Mouse (Mus musculus): ENCODE measurements around the gene Nup50. TPM values are rescaled to one million over a fixed set of nuclear protein-coding genes. Genes with fewer than 3 reads are reported as not detected.

Gene Nup50
- total RNA-seq, 2 experiments from 2014 or later, result 41.0 to 45.8 TPM

DNA sequence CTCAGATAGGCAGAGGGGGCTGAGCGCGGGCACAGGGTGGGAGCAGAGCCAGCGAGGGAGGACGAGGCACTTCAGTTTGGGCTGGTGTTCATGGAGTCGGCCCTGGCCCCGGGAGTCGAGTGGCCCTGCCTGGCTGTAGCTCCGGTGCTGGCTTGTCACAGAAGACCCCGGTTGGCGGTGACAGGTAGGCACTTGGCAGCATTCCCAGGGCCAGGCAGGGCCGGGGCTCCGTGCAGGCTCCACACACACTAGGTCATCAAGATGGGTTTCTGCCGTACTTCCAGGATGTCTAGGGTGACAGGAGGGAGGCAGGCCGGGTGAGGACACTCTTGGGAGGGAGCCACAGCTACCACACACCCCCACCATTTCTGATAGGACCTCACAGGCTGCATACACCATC, 25.8 kb downstream of the Nup50 start:
- no peak for DNase-seq (ENCODE audit: low spot score in 2 of 2)

DNA sequence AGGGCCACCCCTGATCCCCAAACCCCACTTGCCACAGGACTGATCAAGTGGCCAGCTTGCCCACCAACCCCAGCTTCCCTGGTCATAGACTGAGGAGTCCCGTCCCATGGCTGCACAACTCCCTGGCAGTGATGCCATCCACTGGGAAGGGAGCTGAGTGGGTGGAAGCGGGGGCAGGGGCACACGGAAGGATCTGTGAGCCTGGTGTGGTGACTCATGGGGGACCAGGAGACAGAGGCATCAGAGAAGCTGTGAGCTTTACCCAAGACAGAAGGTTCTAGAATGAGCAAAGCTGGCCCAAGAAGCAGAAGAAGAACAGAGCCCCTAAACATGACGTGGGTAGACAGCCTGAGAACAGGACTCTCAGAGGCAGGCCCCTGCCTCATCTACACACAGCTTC, 26.8 kb downstream of the Nup50 start:
- DNase-seq (ENCODE audit: low spot score in 2 of 2), result no peak

DNA sequence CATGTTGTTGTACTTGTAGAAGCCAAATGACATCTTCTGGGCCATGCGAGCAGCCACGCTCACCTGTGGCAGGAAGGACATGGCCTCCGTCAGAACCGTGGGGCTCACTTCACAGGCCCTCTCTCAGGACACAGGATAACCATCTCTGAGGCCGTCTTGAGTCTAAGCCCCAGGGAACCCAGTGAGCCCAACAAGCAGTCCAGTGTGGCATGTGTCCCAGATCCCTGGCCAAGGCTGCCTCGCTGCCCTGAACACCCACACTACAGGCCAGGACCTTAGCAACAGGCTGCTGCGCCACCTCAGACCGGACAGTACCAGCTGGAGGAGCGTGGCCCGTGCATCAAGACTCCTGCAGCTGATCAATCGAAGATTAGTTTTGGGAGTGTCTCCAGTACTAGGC, 30.0 kb downstream of the Nup50 start:
- no peak for DNase-seq (ENCODE audit: low spot score in 2 of 2)

DNA sequence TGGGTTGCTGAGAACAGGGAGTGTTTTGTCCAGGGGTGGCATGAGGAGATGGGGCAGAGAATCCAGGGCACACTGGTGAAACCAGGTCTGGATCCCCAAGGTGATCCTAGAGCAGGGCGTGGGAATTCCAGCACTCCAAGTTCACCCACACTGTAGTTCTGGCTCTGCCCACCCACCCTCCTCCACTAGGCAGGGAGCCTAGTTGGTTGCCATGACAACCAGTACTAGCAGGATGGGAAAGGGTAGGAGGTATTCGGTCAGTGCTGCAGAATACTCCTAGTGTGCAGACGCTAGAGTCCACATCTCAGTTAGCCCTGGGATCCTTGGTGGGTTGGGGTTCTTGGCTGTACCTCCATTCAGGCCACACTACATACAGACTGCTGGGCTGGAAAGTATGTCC, 34.6 kb downstream of the Nup50 start:
- no peak for DNase-seq (ENCODE audit: low spot score in 2 of 2)

DNA sequence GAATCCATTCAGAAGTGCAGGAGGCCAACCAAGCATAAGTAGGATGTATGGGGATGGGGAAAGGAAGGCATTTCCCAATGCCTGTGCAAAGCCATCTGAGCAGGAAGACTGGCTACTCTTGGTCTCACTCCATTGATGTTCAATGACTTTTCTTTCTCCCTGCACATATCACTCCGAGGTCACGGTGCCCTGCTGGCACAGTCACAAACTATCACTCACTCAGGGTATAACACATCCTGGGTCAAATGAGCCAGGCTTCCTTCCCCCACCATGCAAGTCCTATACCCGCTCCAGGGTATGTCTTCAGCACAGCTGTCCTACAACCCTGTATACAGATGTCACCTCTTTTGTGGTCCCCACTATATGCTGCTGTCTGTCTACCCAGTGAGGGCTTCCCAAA, 35.1 kb downstream of the Nup50 start:
- peak in 1 of 2 experiments; percentile 27 for DNase-seq (ENCODE audit: low spot score in 2 of 2)

DNA sequence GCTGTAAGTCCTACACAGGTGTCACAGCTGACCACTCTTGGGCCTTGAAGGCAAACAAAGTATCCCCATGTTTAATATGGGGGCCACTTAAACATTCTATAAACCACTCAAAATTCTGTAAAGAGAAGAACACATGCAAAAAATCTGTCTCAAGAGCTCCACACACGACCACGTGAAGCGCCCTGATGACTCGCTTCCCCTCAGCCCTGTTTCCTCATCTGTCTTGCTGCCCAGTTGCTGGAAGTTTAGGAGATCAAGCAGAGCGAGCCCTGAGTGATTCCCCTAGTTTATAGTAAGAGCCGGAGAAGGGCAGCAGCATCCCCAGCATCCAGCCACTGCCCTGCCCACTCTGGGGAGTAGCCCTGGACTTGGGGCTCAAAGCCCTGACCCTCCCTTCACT, 36.7 kb downstream of the Nup50 start:
- no peak for DNase-seq (ENCODE audit: low spot score in 2 of 2)

DNA sequence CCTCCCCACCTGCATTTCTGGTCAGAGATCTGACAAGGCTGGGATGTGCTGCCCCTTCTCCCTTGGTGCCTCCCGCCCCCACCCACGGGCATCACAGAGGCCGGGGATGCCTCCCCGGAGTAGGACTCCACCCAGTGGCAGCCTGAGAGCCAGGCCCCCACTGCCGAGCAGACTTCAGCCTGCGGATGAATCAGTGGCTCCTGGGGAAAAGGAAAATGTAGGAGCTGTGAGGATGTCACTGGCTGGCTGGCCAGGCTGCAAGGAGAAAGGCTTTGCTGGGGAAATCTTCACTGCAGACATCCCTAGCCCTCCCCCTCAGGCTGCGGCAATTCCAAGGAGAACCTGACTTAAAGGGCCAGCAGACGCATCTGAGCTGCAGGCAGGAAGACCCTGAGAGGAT, 37.5 kb downstream of the Nup50 start:
- no peak for DNase-seq (ENCODE audit: low spot score in 2 of 2)

DNA sequence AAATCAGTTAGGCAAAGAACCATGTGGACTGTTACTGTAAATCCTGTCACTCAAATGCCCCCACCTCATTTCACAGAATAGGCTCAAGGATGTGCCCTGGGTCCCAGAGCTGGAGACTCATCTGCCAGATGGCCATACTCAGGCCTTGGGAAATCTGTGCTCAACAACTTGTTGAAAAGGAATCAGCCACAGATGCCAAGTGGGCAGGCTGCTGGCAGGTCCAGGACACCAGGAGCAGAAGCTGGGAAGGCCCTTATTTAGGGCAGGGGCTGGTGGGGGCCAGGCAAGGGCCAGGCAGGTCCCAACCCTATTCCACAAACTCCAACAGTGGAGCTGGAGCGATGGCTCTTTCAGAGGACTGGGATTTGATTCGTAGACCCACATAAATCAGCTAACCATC, 39.3 kb downstream of the Nup50 start:
- DNase-seq (ENCODE audit: low spot score in 2 of 2), result no peak

DNA sequence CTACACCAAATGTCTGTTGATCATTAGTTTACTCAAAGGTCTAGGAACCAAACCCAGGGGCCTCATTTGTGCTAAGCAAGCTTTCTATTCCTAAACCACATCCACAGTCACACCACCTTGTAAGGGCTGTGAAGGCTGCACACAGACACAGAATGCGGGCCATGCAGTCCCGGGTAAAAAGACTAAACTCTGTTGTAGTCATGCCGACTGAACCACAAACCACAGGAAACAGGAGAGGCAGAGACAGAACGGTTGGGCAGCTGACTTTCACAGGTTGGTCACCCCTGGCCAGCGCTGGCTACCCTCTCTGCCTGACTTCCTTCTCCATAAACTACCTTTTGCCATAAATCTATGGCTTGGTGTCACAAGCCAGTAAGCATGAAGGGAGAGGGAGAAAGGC, 41.6 kb downstream of the Nup50 start:
- DNase-seq (ENCODE audit: low spot score in 2 of 2), result no peak

DNA sequence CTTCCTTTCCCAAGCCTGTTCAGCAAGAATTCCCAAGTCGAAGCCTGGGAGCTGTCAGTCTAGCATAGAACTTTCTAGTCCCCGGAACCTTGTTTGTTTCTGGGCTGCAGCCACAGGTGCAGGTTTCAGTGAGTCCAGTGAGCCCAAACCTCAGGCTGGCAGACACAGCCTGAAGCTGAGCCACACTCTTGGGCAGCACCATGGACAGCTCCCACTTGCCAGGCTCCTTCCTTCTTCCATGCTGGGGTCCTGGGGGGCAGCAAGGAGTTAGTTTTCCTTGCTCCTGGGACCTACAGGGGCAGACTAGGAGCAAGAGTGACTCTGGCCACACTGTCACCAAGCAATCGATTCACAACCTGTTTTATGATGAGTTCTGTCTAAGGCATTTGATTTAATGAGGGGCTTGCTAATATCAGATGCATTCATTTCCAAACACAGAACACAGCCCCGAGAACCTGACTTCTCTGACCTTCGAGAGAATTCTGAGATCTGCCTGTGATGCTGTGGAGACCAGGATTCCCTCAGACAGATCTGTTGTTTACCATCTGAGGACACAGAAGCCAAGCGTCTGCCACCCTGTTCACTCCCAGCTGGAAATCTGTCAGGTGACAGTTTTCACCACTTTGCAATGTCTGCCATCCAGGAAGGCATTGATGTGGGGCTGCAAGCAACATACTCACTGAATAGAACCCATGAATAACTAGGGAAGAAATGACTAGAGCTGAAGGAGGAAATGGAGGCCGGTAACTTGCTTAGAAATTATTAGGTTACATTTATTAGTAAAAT, 42.6 kb downstream of the Nup50 start:
- DNase-seq (ENCODE audit: low spot score in 2 of 2), result peak; percentile 53 to 63

DNA sequence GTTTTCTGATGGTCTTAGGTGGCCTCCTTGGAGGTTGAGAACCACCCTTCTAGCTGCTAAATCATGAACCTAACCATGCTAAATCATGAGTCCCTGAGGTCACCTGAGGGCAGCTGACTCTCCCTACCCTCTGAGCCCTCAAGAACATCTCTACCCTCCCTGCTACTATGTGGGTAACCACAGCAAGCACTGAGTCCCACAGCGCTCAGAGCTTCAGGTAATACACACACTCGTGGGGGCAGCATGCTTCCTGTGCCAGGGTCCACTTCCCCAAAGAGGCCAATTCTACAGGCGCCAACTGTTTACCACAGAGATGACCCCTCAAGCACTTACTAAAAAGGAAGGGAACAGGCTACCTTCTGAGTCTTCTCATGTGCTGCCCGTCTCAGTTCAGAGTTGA, 45.3 kb downstream of the Nup50 start:
- no peak for DNase-seq (ENCODE audit: low spot score in 2 of 2)

DNA sequence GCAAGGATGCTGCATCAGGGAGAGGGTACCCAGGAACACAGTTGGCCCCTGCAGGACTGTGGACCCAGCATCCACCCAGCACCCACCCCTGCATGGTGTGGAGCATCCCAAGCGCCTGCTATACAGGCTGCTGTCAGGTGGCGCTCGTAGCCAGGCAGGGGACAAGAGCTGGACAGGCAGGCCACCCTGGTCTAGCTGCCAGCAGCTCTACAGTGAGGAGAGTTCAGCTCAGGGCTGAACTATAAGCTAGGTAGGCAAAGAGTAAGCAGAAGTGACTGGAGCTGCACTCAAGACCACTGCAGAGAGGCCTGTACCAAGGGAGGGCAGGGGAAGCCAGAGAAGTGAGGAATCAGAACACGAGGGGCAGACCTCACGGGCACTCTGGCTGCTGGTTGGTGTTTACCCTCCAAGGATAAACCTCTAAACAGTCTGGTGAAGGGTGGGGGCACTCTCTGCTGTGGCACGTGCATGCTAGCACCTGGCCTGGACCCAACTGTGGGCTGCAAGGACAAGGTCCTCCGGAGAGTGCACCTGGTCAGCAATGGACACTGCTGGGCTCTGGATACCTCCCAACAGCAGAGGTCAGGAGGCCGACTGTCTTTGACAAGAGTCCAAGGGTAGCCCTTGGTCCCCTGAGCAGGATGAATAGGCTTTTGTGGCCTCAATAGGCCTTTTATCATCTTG, 49.8 kb downstream of the Nup50 start:
- no peak for DNase-seq (ENCODE audit: low spot score in 2 of 2)

DNA sequence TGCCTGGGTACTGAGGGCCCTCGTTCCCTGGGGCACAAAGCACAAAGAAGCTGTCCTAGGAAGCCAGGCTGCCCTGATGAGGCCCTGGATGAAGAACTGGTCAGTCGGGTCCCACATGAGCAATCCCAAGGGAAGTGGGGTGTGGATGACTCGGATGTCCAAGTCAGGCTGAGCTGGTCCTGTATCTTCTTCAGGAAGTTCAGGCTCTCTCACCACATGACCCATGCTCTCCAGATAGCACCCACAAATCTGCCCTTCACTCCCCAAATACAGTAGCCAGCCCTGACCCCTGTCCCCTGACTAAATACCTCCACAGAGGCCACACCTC, 50.3 kb downstream of the Nup50 start:
- DNase-seq (ENCODE audit: low spot score in 2 of 2), result no peak

DNA sequence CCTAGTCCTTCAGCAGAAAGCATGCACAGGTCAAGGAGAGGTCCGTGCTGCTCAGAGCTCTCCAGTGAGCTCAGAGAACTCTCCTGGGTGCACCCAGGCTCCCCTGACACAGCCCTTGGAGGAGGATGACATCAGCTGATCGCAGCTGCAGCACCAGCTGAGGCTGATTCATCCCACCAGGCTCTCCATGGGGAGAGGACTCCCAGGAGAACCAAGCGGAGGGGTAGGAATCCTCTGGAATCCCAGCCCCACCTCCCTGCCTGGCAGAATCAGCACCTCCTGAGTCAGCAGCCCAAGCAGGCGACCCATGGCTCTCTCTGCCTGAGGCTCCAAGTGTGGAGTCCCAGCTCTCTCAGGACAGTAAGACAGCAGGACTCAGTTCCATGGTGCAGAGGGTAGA, 52.5 kb downstream of the Nup50 start:
- peak in 1 of 2 experiments; percentile 57 for DNase-seq (ENCODE audit: low spot score in 2 of 2)

DNA sequence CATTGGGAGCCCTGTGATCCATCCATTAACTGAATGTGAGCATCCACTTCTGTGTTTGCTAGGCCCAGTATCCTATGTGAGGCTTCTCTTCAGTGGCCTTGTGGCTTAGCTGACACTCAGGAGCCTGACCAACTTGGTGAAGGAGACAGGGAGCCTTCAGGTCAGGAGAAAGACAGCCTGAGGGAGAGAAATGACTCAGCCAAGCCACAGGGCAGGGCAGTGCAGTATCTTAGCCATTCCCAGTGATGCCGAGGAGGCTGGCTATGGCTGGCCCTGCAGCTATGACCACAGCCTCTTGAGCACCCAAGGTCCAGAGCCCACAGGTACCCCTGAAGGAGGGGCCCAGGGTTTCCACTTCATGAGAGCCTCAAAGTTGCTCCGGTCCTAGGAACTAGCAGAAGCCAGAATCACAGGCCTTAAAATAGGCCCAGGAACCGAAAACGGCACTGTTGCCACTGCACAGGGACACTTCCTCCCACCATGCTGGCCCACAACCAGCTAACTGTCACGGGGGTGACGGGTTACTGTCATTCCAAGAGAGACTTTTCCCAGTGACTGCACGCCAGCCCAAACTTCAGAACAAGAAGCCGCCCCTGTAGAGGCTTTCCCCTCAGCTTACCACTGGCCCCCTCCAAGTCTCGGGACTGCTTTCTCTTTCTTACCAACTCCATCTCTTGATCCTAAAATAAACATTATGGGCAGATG, 58.5 kb downstream of the Nup50 start:
- DNase-seq (ENCODE audit: low spot score in 2 of 2), result no peak

DNA sequence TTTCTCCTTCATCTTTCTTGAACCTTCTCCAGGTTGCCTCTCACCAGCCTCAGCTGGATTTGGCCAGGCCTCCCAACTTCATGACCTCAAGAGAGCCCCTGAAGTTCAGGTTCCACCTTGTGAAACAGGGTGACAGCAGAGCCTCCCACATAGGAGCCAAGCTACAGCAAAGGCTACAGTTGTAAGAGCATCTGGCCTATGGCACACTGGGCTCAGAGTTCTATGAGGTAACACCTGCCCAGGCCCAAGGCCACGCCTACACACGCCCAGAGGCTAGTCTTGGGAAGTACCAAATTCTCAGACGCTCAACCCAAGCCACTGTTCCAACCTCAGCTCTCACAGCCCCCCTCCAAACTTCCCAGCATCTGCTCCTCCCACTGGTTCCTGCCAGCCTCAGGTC, 59.7 kb downstream of the Nup50 start:
- no peak for DNase-seq (ENCODE audit: low spot score in 2 of 2)

DNA sequence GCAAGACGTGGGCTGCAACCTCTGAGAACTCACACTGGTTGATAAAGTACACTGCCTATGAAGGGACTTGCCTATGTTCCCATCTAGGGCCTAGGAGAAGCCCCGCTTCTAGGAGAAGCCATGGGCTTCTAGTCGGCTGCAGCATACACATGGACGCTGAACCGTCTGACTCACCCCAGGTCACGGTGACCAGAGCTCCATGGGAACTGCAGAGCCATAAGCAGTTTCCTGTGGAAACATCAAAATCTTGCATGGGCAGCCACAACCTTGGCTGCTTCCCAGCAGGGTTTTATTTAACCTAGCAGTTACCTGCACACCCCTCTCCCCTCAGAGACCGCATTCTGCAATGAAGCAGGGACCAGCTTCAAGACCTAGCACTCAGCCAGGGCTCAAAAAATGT, 60.5 kb downstream of the Nup50 start:
- DNase-seq (ENCODE audit: low spot score in 2 of 2), result no peak

DNA sequence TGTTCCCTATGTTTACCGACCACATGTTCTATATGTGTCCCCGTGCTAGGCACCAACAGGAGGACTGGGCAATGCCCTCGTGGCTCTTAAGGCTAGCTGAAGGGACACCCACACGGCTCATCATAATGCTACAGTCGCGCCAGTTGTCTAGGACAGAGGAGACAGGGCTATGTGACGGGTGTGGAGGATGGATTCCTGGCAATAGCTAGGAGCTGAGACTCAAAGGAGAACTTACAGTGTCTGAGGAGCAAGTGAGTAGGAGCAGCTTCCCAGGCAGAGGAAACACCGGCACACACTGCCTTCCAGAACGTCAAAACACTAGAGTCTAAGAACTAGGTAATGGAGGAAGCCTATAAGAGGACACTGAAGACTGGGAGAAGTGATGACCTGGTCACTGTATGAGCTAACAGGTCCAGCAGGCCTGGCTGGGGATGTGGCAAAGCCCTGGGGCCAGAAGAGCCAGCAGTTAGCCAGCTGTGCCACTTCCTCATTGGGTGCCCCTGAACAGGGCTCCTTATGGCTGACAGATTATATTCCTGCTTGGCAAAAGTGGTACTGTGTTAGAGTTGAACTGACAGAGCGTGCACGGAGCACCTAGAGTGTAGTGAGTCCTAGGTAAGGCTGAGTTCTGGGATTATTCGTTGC, 62.4 kb downstream of the Nup50 start:
- no peak for DNase-seq (ENCODE audit: low spot score in 2 of 2)

DNA sequence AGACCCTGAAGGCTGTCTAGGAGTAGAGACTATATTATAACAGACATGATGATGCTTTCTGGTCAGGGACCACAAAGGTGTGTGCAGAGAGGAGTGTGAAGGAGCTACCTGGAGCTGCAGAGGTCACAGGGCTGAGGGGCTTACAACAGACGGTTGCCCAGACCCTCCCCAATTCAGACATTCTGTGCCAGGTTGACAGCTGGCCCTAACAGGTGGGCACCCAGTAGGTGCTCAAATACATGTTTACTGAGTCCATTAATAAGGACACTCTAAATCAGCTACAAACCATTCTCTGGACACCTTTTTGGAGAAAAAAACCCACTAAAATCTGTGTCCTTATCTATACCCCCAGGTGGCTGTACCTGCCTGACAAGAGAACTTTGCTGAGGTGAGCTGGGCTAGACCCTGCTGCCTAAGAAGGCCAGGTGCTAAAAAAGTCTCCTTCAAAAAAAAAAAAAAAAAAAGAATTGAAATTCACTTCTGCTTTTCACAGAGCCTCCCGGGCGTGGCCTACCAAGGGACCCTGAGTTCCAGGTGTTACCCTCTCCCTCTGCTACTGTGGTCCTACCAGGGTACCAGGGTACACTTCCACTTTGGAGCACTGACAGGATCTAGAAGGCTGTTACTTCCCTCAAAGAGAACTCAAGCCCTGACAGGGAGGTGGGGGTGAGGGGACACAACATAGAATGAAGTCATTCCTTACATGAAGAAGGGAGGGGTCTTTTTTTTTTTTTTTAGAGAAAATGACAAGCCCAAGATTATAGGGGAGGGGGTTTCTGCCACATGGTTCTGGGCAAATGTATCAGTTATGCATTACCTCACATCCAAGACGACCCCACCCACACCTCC, 63.2 kb downstream of the Nup50 start:
- no peak for DNase-seq (ENCODE audit: low spot score in 2 of 2)

DNA sequence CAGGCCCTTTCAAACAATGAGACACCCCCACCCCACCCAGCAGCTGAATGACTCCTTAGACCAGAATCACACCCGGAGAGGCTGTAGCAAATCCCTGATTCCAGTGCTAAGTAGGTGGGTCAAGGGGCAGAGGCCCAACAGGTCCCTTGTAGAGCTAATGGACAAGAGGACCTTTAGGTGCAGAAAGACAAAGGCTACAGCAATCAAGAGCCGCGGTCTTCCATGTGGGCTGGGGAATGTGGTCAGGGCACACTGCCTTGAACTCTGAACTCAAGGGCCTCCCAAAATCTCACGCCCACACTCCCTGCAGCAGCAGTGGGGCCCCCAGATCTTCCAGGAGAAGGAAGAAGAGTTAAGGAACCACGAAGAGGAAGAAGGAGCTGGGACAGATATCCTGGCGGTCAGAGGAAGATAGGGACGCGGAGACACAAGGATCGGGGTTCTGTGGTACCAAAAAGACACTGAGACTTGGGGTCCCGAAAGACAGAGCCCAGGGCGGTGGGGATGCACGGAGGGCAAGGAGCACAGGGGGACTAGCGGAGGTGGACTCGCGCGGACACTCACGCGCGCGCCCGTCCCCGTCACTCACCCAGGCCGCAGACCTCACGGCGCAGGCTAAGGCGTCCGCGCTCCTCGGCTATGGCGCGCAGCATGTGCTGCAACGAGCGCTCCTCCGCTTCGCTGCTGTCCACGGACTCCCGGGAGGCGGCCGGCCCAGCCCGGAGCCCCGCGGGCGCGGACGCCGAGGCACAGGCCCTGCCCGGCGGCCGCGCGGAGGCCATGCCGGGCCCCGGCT, 64.0 kb downstream of the Nup50 start:
- no peak for DNase-seq (ENCODE audit: low spot score in 2 of 2)

Data from adrenal gland, adult 18-20 months (tissue).